Mouse (Mus musculus) hindbrain, embryonic 15.5 days (tissue): ENCODE measurements around the gene Fgfr2. TPM values are rescaled to one million over a fixed set of nuclear protein-coding genes. Genes with fewer than 3 reads are reported as not detected.

Source experiments
- ATAC-seq: fragments of 200-750 bp; cut with Nextera tagmentation; 2 replicates; pipeline ENCODE4 v1.8.0; 2017; ENCODE audit warnings: low read depth, moderate number of reproducible peaks, moderate TSS enrichment; ENCODE audit not compliant: low FRiP score
- H3K27ac ChIP-seq: fragments of 300-500 bp; sonication (generic); replicated peaks from 2 replicates; pipeline ENCODE4 v1.5.1; 2015; ENCODE audit warnings: mild to moderate bottlenecking, inconsistent platforms
- H3K27me3 ChIP-seq: fragments of 300-500 bp; sonication (generic); 2 replicates; pipeline ENCODE4 v1.6.1; 2015; ENCODE audit warnings: control low read depth, inconsistent platforms
- H3K36me3 ChIP-seq: fragments of 300-500 bp; sonication (generic); 2 replicates; pipeline ENCODE4 v1.6.1; 2015; ENCODE audit warnings: control low read depth, inconsistent platforms
- H3K4me1 ChIP-seq: fragments of 300-500 bp; sonication (generic); replicated peaks from 2 replicates; pipeline ENCODE4 v1.6.1; 2015; ENCODE audit warnings: control low read depth, inconsistent platforms
- H3K4me2 ChIP-seq: fragments of 300-500 bp; sonication (generic); 2 replicates; pipeline ENCODE4 v1.6.1; 2015; ENCODE audit warnings: moderate library complexity, mild to moderate bottlenecking, inconsistent platforms
- H3K4me3 ChIP-seq: fragments of 300-500 bp; sonication (generic); 2 replicates; pipeline ENCODE4 v1.5.1; 2015; ENCODE audit warnings: mild to moderate bottlenecking, inconsistent platforms
- H3K9ac ChIP-seq: fragments of 300-500 bp; sonication (generic); 2 replicates; pipeline ENCODE4 v1.6.1; 2015; ENCODE audit warnings: inconsistent platforms
- H3K9me3 ChIP-seq: fragments of 300-500 bp; sonication (generic); 2 replicates; pipeline ENCODE4 v1.6.1; 2016; ENCODE audit warnings: control low read depth, inconsistent platforms
- WGBS: fragments of 180-500 bp; shearing (Covaris S2); methylation state at CpG from one replicate; pipeline ENCODE4 v1.1.7; 2015; 5-methylcytosine and 5-hydroxymethylcytosine counted together
- polyA plus RNA-seq: library from polyadenylated mRNA; unstranded; fragments of >200 nt; fragmentation: Nextera tagmentation; extraction: Ambion mirVana; gene quantifications from 2 replicates; pipeline ENCODE4 v1.2.1, GENCODE M21; 2015

Gene Fgfr2
- polyA plus RNA-seq, 1 experiment from 2014 or later, result 28.5 TPM

DNA sequence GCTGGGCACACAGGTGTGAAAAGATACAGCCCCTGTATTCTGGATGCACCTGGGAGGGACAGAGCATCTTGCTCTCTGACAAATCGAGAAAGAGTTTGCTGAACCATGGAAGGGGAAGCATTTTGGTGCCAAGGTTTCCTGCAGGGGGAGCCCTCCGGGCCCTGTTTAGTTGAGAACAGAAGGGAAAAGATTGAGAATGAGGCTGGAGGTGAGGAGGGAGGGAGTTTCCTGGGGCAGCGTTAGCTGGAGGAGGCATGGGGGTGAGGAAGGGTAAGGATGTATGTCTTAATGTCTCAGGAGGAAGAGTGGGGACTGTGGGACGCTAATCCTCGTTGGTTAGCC, 1524.7 kb downstream of the Fgfr2 start:
- Histone ChIP-seq H3K4me2 (no peak overlapping the region), H3K36me3 (no peaks in the 10 kb centered on the region), H3K27ac (no peak overlapping the region), H3K27me3 (peaks cover 12% of the 10 kb centered on the region; the same call in 1 of the 2 replicates), H3K4me3 (no peak overlapping the region), H3K9ac (no peak overlapping the region), H3K9me3 (no peaks in the 10 kb centered on the region), H3K4me1 (peaks cover 12% of the 10 kb centered on the region)
- peak; percentile 38; the same call in 1 of the 2 replicates for ATAC-seq
- 2% methylated on average over 5 of the region's 5 CpGs for WGBS

DNA sequence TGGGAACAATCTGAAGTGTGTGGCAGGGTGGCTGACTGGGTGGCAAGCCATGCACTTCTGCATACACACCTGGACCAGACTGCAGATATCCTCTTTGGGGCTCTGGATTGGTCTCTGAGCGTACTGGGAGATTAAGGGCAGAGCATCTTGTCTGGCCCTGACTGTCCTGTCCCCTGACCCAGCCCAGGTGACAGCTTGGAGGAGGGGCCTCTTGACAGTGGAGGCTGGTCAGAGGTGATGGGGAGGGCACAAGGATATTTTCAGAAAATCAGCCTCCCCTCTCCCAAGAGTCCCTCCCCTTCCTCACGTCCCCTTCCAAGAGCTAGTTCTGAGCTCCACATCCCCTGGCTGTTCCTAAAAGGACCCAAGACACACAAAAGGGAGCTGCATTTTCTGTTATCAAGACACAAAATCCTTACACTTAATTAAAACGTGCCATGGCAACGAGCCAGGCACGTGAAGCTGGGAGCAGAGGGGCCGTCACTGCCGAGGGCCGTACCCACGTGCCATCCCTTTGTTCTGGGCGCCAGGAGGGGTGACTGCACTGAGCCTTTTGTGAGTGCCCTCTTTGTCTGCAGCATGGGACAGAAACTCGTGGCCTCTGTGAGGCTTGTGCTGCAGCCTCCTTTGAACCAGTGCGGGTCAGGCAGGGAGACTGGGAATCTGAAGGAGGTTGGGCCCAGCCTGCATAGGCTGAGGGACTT, 1525.2 kb downstream of the Fgfr2 start:
- H3K9me3 ChIP-seq, result no peaks in the 10 kb centered on the region
- no peak overlapping the region for H3K27ac ChIP-seq
- WGBS, result 7% methylated on average over 12 of the region's 12 CpGs
- peak; percentile 27; the same call in 1 of the 2 replicates for ATAC-seq
- peaks cover 15% of the 10 kb centered on the region; the same call in 1 of the 2 replicates for H3K27me3 ChIP-seq
- no peak overlapping the region for H3K9ac ChIP-seq
- no peak overlapping the region for H3K4me2 ChIP-seq
- no peak overlapping the region for H3K4me3 ChIP-seq
- no peaks in the 10 kb centered on the region for H3K36me3 ChIP-seq
- peaks cover 9% of the 10 kb centered on the region for H3K4me1 ChIP-seq

DNA sequence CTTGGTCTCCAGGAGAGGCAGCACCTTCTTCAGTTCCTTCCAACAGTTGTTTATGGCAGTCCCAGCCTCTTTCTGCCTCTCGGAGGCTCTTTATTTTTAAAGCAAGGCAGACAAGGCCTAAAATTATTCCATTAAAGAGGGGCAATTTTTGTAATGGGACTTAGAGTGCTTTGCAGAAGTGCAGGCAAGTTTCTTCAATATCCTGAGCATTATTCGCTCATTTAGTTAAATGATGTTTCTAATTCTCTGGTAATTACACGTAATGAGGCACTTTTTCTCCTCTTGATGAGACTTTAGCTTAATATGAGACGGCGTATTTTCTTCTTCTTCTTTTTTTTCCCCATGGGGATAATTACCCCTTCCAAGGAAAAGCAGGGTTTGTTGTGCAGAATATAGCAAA, 1537.6 kb downstream of the Fgfr2 start:
- H3K9ac ChIP-seq, result no peak overlapping the region
- H3K4me1 ChIP-seq, result no peaks in the 10 kb centered on the region
- H3K27me3 ChIP-seq, result no peaks in the 10 kb centered on the region
- ATAC-seq, result no peak
- no peaks in the 10 kb centered on the region for H3K36me3 ChIP-seq
- no peak overlapping the region for H3K4me3 ChIP-seq
- no peak overlapping the region for H3K4me2 ChIP-seq
- WGBS, result 70% methylated on average over 5 of the region's 5 CpGs
- H3K9me3 ChIP-seq, result no peaks in the 10 kb centered on the region
- H3K27ac ChIP-seq, result no peak overlapping the region

DNA sequence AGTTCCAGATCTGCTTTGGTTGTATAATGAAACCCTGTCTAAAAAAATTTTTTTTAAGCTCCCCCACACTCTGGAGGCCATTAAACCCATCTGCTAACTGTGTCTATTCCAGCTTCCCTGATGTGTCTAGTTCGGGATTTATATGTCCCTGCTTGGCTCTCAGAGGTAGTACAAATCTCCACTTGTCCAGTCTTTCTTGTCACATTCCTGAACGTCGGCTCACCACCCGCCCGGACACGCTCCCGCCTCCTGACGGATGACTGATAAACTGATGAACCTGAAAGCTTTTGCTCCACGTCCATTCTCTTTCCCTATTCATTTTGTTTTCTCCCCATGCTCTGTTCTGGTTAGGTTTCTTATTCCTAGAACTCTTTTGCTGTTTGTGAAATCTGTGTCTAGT, 1541.0 kb downstream of the Fgfr2 start:
- 59% methylated on average over 9 of the region's 9 CpGs for WGBS
- H3K36me3 ChIP-seq, result no peaks in the 10 kb centered on the region
- no peak overlapping the region for H3K9ac ChIP-seq
- no peaks in the 10 kb centered on the region for H3K4me1 ChIP-seq
- H3K27me3 ChIP-seq, result no peaks in the 10 kb centered on the region
- no peaks in the 10 kb centered on the region for H3K9me3 ChIP-seq
- no peak overlapping the region for H3K27ac ChIP-seq
- no peak overlapping the region for H3K4me3 ChIP-seq
- no peak overlapping the region for H3K4me2 ChIP-seq
- ATAC-seq, result no peak

DNA sequence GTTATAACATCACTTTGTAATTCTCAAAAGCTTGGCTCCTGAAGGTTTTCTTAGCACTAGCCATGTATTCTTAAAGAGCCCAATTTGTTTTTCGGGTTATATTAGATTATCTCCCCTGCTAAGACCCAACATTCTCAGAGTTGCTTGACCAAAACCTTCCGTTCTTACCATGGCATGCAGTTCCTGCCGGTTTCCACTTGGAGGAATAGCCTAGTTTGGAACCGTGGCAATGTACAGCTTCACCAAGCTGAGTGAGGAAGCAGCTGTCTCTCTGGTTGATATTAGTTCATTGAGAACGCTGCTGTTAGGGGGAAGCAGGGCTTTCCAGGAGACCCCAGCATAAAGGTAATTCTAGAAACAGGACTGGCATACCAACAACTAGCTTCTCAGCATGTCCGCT, 1547.9 kb downstream of the Fgfr2 start:
- 76% methylated on average over 6 of the region's 6 CpGs for WGBS
- H3K4me3 ChIP-seq, result no peak overlapping the region
- ATAC-seq, result no peak
- H3K36me3 ChIP-seq, result peaks cover 21% of the 10 kb centered on the region
- H3K4me2 ChIP-seq, result no peak overlapping the region
- no peaks in the 10 kb centered on the region for H3K9me3 ChIP-seq
- H3K27ac ChIP-seq, result no peak overlapping the region
- H3K27me3 ChIP-seq, result no peaks in the 10 kb centered on the region
- H3K4me1 ChIP-seq, result no peaks in the 10 kb centered on the region
- no peak overlapping the region for H3K9ac ChIP-seq

DNA sequence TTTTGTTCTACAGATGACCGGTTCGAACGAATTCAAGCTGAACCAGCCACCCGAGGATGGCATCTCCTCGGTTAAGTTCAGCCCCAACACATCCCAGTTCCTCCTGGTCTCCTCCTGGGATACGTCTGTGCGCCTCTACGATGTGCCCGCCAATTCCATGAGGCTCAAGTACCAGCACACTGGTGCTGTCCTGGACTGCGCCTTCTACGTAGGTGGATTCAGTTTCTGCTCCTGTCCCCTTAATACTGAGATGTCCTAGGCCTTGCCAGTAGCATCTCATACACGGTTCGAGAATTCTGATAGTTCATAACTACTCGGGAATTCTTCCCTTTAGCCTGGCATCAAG, 1562.5 kb downstream of the Fgfr2 start:
- H3K4me2 ChIP-seq, result peak overlapping the region; percentile 70
- H3K4me3 ChIP-seq, result peak overlapping the region; percentile 72
- peaks cover 16% of the 10 kb centered on the region for H3K4me1 ChIP-seq
- H3K9ac ChIP-seq, result peak overlapping the region; percentile 68
- no peaks in the 10 kb centered on the region for H3K9me3 ChIP-seq
- peak overlapping the region; percentile 93 for H3K27ac ChIP-seq
- WGBS, result 2% methylated on average over 14 of the region's 14 CpGs
- H3K36me3 ChIP-seq, result peaks cover 16% of the 10 kb centered on the region
- peak; percentile 65; the same call in 1 of the 2 replicates for ATAC-seq
- peaks cover 29% of the 10 kb centered on the region for H3K27me3 ChIP-seq

DNA sequence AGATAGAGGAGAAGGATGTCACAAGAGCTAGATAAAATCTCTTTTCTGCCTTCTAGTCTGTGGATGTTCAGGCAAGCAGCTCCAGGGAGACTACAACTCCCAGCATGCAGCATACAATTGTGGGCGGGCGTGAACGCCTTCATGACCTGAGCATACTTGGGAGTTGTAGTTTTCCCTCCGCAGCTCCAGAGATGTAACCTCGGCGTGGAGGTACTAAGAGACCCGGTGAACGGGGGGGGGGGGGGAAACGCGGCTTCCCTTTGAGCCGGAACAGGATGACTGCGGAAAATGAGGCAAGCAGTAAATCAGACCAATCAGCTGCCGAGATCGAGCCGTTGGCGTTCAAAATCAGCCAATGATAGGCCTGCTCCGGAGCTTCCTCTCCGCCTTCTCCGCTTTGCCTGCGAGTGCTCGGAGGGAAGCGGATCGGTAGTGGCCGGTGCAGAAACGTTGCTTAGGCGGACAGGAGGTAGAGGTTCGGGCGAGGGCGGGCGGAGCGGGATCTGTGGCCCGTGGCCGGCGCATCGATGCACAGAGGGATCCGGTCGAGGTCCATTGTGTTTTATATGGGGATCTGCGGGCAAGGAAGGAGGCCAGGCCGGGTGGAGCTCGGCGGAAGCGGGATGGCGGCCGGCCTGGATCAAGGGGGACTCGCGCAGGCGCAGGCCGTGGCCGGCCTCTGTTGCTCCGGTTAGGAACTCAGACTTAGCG, 1563.0 kb downstream of the Fgfr2 start, which contains the start of gene Bub3:
Bub3 (plus strand) TSS at position 237 of the 711 bp plus-strand sequence.
- Histone ChIP-seq H3K27ac (peak within 1 kb of the TSS; percentile 93), H3K4me3 (peak within 1 kb of the TSS; percentile 72), H3K4me1 (peaks cover 19% of the 10 kb centered on the region), H3K4me2 (peak within 1 kb of the TSS; percentile 70), H3K9ac (peak within 1 kb of the TSS; percentile 68), H3K36me3 (peaks cover 16% of the 10 kb centered on the region), H3K27me3 (peaks cover 34% of the 10 kb centered on the region), H3K9me3 (no peaks in the 10 kb centered on the region)
- WGBS, result under 1% methylated on average over 48 of the region's 51 CpGs
- ATAC-seq, result peak; percentile 95

DNA sequence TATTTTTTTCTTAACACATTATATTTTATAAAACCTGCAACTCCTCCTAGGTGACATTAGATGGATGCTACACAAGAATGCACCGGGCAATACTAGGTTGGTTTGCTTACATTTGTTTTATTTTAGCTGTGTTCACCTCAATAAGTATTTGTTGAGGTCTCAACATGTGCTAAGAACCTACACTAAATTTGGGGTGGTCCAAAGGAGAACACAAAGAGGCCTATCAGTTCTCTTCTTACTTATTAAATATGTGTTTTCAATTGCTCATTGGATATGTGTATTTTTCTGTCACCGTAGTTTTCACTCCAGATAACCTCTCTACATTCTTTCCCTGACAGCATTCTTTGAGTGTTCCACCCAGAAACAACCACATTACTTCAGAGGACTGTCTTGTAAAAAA, 1565.4 kb downstream of the Fgfr2 start:
- no peaks in the 10 kb centered on the region for H3K9me3 ChIP-seq
- ATAC-seq, result no peak
- peaks cover 54% of the 10 kb centered on the region for H3K27me3 ChIP-seq
- WGBS, result 37% methylated on average over 2 of the region's 2 CpGs
- H3K9ac ChIP-seq, result no peak overlapping the region
- H3K27ac ChIP-seq, result no peak overlapping the region
- H3K36me3 ChIP-seq, result peaks cover under 1% of the 10 kb centered on the region; the same call in 1 of the 2 replicates
- H3K4me3 ChIP-seq, result no peak overlapping the region
- H3K4me1 ChIP-seq, result peaks cover 31% of the 10 kb centered on the region
- no peak overlapping the region for H3K4me2 ChIP-seq

DNA sequence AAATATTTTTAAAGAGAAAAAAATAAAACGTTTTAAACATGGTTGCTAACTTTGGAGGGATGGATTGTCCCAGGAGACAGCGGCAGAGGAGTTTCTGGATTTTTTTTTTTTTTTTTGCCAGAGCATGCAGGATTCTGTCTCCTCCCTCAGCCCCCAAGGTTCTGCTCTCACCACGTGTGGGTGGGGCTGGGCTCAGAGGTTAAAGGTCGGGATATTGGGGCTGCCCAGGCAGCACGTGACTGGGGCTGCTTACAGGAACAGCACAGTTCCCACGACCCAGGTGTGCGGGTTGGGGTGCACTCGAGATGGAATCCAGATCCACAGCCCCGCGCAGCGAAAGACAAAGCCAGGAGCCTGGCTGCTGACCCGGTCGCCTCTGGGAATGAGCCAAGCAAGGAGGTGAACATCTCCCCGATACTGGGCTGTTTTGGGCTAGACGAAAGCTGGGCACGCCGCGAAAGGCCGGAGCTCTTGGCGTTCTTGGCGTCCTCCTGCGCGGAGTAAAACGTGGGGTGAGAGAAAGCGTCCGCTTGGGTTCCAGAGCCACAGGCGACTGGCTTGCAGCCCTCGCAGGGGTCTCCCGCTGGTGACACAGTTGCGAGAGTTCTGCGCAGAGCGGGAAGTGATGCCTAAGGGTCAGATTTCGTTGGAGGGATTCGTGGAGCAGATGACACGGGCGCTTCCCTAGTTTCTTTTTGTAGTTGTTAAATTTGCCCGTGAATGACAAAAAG, 1566.4 kb downstream of the Fgfr2 start:
- ATAC-seq, result no peak
- 0 out of 2 replicates have a peak overlapping the region, but pooled peaks have one; percentile 1 for H3K4me2 ChIP-seq
- H3K9me3 ChIP-seq, result no peaks in the 10 kb centered on the region
- WGBS, result under 1% methylated on average over 37 of the region's 37 CpGs
- no peaks in the 10 kb centered on the region for H3K36me3 ChIP-seq
- no peak overlapping the region for H3K27ac ChIP-seq
- peaks cover 26% of the 10 kb centered on the region for H3K4me1 ChIP-seq
- H3K9ac ChIP-seq, result no peak overlapping the region
- H3K4me3 ChIP-seq, result peak overlapping the region; percentile 7; the same call in 1 of the 2 replicates
- H3K27me3 ChIP-seq, result peaks cover 64% of the 10 kb centered on the region

DNA sequence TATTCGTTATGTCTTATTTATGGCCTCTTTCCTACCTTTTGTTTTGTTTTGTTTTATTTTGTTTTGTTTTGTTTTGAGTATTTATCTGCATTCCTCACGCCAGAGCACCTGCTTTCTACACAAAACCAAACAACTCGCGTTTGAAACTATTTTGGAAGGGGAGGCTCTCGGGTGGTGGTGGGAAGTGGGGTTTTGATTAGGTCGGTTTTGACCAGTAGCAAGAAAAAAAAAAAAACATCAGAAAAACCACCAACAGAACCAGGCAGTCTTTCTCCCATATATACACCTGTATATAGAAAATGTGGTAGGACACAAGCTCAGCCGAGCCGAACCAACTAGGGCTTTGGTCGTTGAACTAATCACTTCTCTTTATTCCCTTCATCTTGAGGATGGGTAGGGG, 1567.0 kb downstream of the Fgfr2 start:
- ATAC-seq, result no peak
- Histone ChIP-seq H3K36me3 (no peaks in the 10 kb centered on the region), H3K27ac (no peak overlapping the region), H3K4me3 (no peak overlapping the region), H3K9me3 (no peaks in the 10 kb centered on the region), H3K27me3 (peaks cover 70% of the 10 kb centered on the region), H3K9ac (no peak overlapping the region), H3K4me1 (peaks cover 22% of the 10 kb centered on the region), H3K4me2 (no peak overlapping the region; the same call in 1 of the 2 replicates)
- 2% methylated on average over 9 of the region's 9 CpGs for WGBS

DNA sequence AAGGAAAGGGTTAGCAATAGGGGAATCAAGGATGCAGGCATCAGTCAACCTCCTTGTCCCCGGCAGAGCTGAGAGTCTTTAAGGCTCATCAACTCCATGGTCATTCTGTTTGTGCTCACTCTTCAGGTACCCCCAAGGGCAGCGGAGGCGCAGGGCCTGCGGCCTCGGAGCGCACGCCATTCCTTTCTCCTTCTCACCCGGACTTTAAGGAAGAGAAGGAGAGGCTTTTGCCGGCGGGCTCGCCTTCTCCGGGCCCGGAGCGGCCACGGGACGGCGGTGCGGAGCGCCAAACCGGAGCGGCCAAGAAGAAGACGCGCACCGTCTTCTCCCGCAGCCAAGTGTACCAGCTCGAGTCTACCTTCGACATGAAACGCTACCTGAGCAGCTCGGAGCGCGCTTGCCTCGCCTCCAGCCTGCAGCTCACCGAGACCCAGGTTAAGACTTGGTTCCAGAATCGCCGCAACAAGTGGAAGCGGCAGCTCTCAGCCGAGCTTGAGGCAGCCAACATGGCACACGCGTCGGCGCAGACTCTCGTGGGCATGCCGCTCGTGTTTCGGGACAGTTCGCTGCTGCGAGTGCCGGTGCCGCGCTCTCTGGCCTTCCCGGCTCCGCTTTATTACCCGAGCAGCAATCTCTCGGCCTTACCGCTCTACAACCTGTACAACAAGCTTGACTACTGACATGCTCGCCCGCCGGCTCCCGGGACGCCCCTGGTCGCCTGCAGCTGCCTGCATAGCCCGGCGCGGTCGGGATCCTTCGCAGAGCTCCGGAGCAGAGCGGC, 1567.7 kb downstream of the Fgfr2 start:
- H3K9me3 ChIP-seq, result no peaks in the 10 kb centered on the region
- H3K27me3 ChIP-seq, result peaks cover 76% of the 10 kb centered on the region
- H3K4me1 ChIP-seq, result peaks cover 17% of the 10 kb centered on the region
- under 1% methylated on average over 67 of the region's 68 CpGs for WGBS
- H3K36me3 ChIP-seq, result no peaks in the 10 kb centered on the region
- peak overlapping the region; percentile 20 for H3K4me2 ChIP-seq
- peak overlapping the region; percentile 17 for H3K4me3 ChIP-seq
- H3K27ac ChIP-seq, result no peak overlapping the region
- H3K9ac ChIP-seq, result no peak overlapping the region
- ATAC-seq, result no peak
